Mouse (Mus musculus) hindbrain, embryonic 16.5 days (tissue): ENCODE results near the gene Elp5. TPM values are rescaled to one million over a fixed set of nuclear protein-coding genes. Genes with fewer than 3 reads are reported as not detected.
A peak's percentile ranks its signal among the peaks of the same experiment; 100 is the strongest.

ENCODE experiments used
- ATAC-seq: fragments of 200-750 bp; cut with Nextera tagmentation; 2 replicates; pipeline ENCODE4 v1.8.0; 2017; ENCODE audit warnings: moderate TSS enrichment, moderate library complexity
- H3K27ac ChIP-seq: fragments of 300-500 bp; sonication (generic); 2 replicates; pipeline ENCODE4 v1.5.1; 2014; ENCODE audit warnings: low read depth, mild to moderate bottlenecking, control low read depth, low read length, moderate library complexity
- H3K27me3 ChIP-seq: fragments of 300-500 bp; sonication (generic); replicated peaks from 2 replicates; pipeline ENCODE4 v1.6.1; 2014; ENCODE audit warnings: low read length; ENCODE audit not compliant: control insufficient read depth, insufficient read depth
- H3K36me3 ChIP-seq: fragments of 300-500 bp; sonication (generic); 2 replicates; pipeline ENCODE4 v1.6.1; 2014; ENCODE audit warnings: mild to moderate bottlenecking, low read length, moderate library complexity, mixed read lengths; ENCODE audit not compliant: control insufficient read depth, insufficient read depth
- H3K4me1 ChIP-seq: fragments of 300-500 bp; sonication (generic); 2 replicates; pipeline ENCODE4 v1.6.1; 2014; ENCODE audit warnings: low read depth, low read length; ENCODE audit not compliant: control insufficient read depth, insufficient read depth
- H3K4me2 ChIP-seq: fragments of 300-500 bp; sonication (generic); 2 replicates; pipeline ENCODE4 v1.6.1; 2014; ENCODE audit warnings: mild to moderate bottlenecking, low read length, control low read depth, moderate library complexity
- H3K4me3 ChIP-seq: fragments of 300-500 bp; sonication (generic); 2 replicates; pipeline ENCODE4 v1.5.1; 2014; ENCODE audit warnings: mild to moderate bottlenecking, low read length, control low read depth, moderate library complexity
- H3K9ac ChIP-seq: fragments of 300-500 bp; sonication (generic); 2 replicates; pipeline ENCODE4 v1.6.1; 2014; ENCODE audit warnings: low read depth, mild to moderate bottlenecking, control low read depth, low read length, moderate library complexity
- H3K9me3 ChIP-seq: fragments of 300-500 bp; sonication (generic); 2 replicates; pipeline ENCODE4 v1.6.1; 2014; ENCODE audit warnings: mild to moderate bottlenecking, low read length, moderate library complexity; ENCODE audit not compliant: control insufficient read depth
- WGBS: fragments of 180-500 bp; shearing (Covaris S2); extraction: QIAGEN DNeasy Blood & Tissue Kit; methylation state at CpG from one replicate; pipeline ENCODE4 v1.1.7; 2014; 5-methylcytosine and 5-hydroxymethylcytosine counted together
- polyA plus RNA-seq: library from polyadenylated mRNA; unstranded; fragments of >200 nt; fragmentation: Nextera tagmentation; extraction: Ambion mirVana; gene quantifications from 2 replicates; pipeline ENCODE4 v1.2.1, GENCODE M21; 2015

Gene Elp5
- polyA plus RNA-seq, result 168 and 188 TPM in 2 replicates

DNA sequence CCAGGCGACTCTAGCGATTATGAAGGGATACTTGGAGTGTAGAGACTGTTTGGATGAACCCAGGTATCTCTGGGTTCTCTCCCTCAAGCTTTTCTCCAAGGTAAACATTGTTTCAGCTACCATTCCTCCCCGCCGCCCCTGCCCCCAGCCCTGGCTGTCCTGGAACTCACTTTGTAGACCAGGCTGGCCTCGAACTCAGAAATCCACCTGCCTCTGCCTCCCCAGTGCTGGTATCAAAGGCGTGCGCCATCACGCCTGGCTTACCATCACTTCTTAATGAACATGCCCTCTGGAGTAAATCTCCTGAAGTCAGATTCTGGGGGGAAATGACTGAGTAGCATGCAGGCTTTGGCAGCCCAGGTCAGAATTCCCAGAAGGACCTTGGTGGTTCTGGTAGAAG is at the start of gene Elp5:
TSS of gene Elp5 (minus strand) at position 293 of the 400 bp plus-strand sequence.
- Histone ChIP-seq H3K27ac (peak within 1 kb of the TSS; percentile 99), H3K27me3 (no peaks in the 10 kb centered on the region), H3K36me3 (peaks cover 16% of the 10 kb centered on the region), H3K9ac (peak within 1 kb of the TSS; percentile 96), H3K9me3 (no peaks in the 10 kb centered on the region), H3K4me2 (peak within 1 kb of the TSS; percentile 91), H3K4me1 (peaks cover 30% of the 10 kb centered on the region), H3K4me3 (peak within 1 kb of the TSS; percentile 90)
- WGBS, result 64% methylated on average over 8 of the region's 8 CpGs
- ATAC-seq, result no peak

DNA sequence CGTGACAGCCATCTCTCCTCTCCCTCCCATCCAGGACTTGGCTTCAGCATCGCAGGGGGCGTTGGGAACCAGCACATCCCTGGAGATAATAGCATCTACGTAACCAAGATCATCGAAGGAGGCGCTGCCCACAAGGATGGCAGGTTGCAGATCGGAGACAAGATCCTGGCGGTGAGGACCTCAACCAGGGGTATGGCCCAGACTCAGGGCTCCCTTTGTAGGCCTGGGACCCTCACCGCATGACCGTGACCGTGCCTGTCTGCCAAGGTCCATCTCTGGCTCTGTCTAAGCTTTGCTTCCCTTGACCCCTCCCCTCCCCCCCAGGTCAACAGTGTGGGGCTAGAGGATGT is 49.0 kb upstream of the Elp5 start:
- no peak for ATAC-seq
- H3K36me3 ChIP-seq, result peaks cover 19% of the 10 kb centered on the region
- 87% methylated on average over 11 of the region's 11 CpGs for WGBS
- no peak overlapping the region for H3K27ac ChIP-seq
- no peak overlapping the region for H3K4me3 ChIP-seq
- no peaks in the 10 kb centered on the region for H3K9me3 ChIP-seq
- H3K9ac ChIP-seq, result no peak overlapping the region
- peaks cover 42% of the 10 kb centered on the region for H3K4me1 ChIP-seq
- H3K4me2 ChIP-seq, result no peak overlapping the region
- no peaks in the 10 kb centered on the region for H3K27me3 ChIP-seq

DNA sequence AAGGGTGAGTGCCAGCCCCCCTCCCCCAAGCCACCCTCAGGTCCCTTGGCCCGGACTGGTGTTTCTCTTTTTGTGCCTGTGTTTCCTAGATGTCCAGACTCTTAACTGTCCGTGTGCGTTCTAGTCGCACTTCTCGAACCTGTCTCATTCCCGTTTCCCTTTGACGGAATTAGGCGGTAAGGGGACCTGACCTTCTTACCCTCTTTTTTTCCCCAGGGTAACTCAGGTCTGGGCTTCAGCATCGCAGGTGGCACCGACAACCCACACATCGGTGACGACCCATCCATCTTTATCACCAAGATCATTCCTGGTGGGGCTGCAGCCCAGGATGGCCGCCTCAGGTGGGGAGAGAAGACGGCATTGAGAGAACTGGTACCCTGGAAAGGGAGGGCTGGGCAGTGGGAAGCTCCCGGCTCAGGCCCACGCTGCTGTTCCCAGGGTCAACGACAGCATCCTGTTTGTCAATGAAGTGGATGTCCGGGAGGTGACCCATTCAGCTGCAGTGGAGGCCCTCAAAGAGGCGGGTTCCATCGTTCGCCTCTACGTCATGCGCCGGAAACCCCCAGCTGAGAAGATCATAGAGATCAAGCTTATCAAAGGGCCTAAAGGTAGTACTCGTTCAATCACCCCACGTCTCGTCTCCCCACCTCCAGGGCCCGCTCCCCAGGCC is 48.5 kb upstream of the Elp5 start:
- WGBS, result 90% methylated on average over 28 of the region's 28 CpGs
- no peaks in the 10 kb centered on the region for H3K9me3 ChIP-seq
- ATAC-seq, result no peak
- peaks cover 19% of the 10 kb centered on the region for H3K36me3 ChIP-seq
- H3K4me2 ChIP-seq, result peak overlapping the region; percentile 68
- no peaks in the 10 kb centered on the region for H3K27me3 ChIP-seq
- no peak overlapping the region for H3K4me3 ChIP-seq
- peak overlapping the region; percentile 94 for H3K27ac ChIP-seq
- peaks cover 47% of the 10 kb centered on the region for H3K4me1 ChIP-seq
- H3K9ac ChIP-seq, result peak overlapping the region; percentile 57

DNA sequence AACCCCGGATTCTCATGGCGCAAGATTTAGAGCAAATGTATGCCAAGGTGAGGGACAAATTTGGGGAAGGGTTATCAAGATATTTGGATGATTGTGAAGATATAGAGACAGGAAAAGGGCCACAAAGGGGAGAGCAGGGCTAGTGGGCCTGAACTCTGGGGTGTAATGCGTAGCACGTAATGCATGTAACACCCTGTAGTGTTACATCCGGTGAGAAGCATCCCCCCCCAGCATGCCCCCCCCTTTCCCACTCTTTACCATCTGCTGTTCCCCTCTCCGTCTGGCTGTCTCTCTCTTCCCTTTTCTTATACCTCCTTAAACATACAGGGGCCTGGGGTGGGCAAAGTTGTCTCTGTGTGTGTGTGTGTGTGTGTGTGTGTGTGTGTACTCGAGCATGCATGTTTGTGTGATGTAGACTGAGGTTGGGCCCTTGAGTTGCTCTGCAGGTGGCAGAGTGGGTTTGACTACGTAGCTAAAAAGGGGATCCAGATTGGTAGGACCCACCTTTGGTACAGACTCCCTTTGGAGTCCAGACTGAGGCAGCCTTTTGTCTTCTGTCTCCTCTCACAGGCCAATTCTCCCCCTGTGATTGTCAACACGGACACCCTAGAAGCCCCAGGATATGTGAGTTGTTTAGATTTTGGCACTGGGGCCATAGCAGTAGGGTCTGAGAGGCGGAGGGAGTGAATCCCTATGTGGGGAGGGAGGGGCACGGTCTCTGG is 47.7 kb upstream of the Elp5 start:
- WGBS, result 15% methylated on average over 11 of the region's 11 CpGs
- Histone ChIP-seq H3K36me3 (peaks cover 19% of the 10 kb centered on the region), H3K4me2 (peak overlapping the region; percentile 68), H3K9me3 (no peaks in the 10 kb centered on the region), H3K9ac (peak overlapping the region; percentile 57), H3K4me3 (peak overlapping the region; percentile 36), H3K27me3 (no peaks in the 10 kb centered on the region), H3K4me1 (peaks cover 53% of the 10 kb centered on the region), H3K27ac (peak overlapping the region; percentile 94)
- ATAC-seq, result peak; percentile 34

DNA sequence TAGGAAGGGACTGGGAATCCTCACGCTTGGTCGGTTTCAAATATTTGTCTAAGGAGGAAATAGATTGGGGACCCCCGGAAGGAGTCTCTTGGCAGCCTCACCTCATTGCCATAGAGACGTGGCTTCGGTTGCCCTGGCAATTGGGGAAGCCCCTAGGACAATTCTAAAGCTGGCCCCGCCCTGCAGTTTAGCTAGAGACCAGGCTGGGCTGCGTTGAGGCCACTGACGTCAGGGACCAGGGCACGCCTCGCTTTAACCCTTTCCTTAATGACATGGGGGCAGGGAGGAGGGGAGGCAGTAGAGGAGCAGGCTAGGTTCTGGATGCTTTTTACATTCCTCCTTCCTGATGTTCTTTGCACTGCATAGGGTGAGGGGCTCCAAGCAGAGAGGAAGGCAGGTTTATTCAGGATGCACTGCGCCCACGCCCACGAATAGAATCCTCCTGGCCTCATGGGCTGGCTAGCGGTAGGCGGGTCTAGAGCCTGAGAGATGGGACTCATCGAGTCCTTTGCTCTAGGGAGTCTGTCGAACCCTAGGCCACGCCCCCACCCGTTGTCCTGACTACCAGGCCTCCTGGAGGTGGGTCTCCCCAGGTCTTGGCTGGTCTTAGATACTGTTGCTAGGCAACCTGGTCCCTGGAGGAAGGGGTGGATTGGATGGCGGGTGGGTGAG is 46.9 kb upstream of the Elp5 start:
- Histone ChIP-seq H3K27me3 (no peaks in the 10 kb centered on the region), H3K9ac (peak overlapping the region; percentile 57), H3K4me3 (peak overlapping the region; percentile 36), H3K4me1 (peaks cover 61% of the 10 kb centered on the region), H3K36me3 (peaks cover 17% of the 10 kb centered on the region), H3K27ac (peak overlapping the region; percentile 94), H3K4me2 (peak overlapping the region; percentile 68), H3K9me3 (no peaks in the 10 kb centered on the region)
- ATAC-seq, result peak; percentile 91
- under 1% methylated on average over 20 of the region's 20 CpGs for WGBS

DNA sequence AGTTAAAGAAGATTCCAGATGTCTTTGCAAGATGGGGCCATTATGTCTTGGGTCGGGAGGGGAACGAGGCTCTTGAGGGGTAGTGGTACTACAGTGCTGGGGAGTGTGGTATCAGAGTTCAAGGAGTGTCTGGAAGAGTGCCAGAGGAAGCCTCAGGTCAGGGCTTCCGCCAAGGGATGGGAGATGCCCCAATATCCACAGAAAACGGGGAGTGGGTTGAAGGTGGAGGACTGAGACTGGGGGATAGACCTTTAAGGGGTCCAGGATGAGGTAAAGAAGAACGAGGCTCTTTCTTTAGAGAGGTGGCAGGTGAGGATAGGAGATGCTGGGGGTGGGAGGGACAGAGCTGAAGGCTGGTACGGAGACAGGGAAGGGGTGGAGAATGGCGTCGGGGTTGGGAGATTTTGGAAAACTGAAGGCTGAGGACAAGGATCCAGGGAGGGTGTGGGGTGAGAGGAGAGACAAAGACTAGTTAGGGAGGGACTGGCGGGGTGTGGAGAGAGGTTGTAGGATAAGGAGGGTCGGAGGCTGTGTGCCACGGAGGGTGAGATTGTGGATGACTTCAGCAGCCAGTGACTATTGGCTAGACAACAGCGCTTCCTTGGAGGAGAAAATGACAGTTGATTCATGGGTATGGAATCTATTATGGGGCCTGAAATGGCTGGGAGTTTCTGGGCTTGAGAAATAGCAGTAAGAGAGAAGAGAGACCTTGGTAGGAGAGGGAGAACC is 46.2 kb upstream of the Elp5 start:
- H3K4me1 ChIP-seq, result peaks cover 65% of the 10 kb centered on the region
- ATAC-seq, result peak; percentile 4
- H3K9ac ChIP-seq, result peak overlapping the region; percentile 57
- peak overlapping the region; percentile 68 for H3K4me2 ChIP-seq
- peak overlapping the region; percentile 36 for H3K4me3 ChIP-seq
- H3K27ac ChIP-seq, result peak overlapping the region; percentile 94
- no peaks in the 10 kb centered on the region for H3K9me3 ChIP-seq
- H3K27me3 ChIP-seq, result no peaks in the 10 kb centered on the region
- WGBS, result 15% methylated on average over 12 of the region's 12 CpGs
- H3K36me3 ChIP-seq, result peaks cover 17% of the 10 kb centered on the region

DNA sequence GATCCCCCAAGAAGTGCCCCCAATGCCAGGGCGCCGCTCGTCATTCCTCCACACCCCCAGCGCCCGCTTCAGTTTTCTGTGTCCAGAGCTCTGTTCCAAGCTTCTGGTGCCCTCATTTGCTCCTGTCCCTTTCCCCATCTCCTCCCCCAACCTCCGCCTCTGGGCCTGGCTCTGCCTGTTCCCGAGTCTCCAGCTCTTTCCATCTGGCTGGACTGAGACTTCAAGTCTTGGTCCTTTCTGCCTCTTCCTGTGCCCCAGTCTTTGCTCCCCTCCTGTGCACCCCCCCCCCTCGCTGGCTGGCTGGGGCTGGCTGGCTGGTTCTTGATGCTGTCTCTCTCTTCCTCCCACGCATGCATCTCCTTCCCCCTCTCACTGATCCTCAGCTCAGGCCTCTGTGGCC is 45.1 kb upstream of the Elp5 start:
- peak overlapping the region; percentile 68 for H3K4me2 ChIP-seq
- peak overlapping the region; percentile 94 for H3K27ac ChIP-seq
- ATAC-seq, result no peak
- WGBS, result 24% methylated on average over 9 of the region's 9 CpGs
- H3K27me3 ChIP-seq, result no peaks in the 10 kb centered on the region
- peak overlapping the region; percentile 57 for H3K9ac ChIP-seq
- peaks cover 16% of the 10 kb centered on the region for H3K36me3 ChIP-seq
- H3K9me3 ChIP-seq, result no peaks in the 10 kb centered on the region
- peak overlapping the region; percentile 26; the same call in 1 of the 2 replicates for H3K4me3 ChIP-seq
- peaks cover 76% of the 10 kb centered on the region for H3K4me1 ChIP-seq

DNA sequence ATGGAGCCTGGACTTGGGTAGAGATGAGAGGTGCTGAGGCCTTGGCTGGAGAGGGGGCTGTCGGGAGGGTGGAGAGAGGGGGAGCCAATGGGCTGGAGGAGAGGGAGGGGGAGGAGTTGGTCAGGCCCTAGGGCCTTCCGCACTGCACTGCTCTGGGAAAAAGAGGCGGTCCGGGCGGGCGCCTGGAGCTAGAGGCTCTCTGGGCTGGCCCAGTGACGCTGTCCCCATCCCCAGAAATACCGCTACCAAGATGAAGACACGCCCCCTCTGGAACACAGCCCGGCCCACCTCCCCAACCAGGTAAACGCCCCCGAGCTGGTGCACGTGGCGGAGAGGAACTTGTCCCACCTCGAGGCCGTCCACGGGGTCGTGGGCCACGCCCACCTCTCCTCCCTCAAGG is 44.4 kb upstream of the Elp5 start:
- H3K4me3 ChIP-seq, result peak overlapping the region; percentile 26
- peak overlapping the region; percentile 94 for H3K27ac ChIP-seq
- peaks cover 82% of the 10 kb centered on the region for H3K4me1 ChIP-seq
- WGBS, result 5% methylated on average over 19 of the region's 19 CpGs
- H3K4me2 ChIP-seq, result peak overlapping the region; percentile 68
- peak overlapping the region; percentile 49 for H3K9ac ChIP-seq
- H3K9me3 ChIP-seq, result no peaks in the 10 kb centered on the region
- H3K36me3 ChIP-seq, result peaks cover 9% of the 10 kb centered on the region
- no peaks in the 10 kb centered on the region for H3K27me3 ChIP-seq
- ATAC-seq, result no peak
